14 mouse cellular contexts compared by ENCODE assay signal in genomic region chr9:51137432-51137831, GRCm38 (mm10). TPM values are rescaled to one million over a fixed set of nuclear protein-coding genes. Genes with fewer than 3 reads are reported as not detected.
"Had no signal": no experiment of that assay in that cellular context is flagged by ENCODE, and none has a peak within 500 bp of the region (broad histone marks: within the 10 kb centered on the region; RNA-seq: fewer than 3 reads in every experiment).

No protein-coding gene starts in this region.

- H3K27me3 ChIP-seq: kidney, embryonic 15.5 days; limb, embryonic 12.5 days; lung, embryonic 15.5 days; midbrain, embryonic 15.5 days; neural tube, embryonic 13.5 days; stomach, embryonic 15.5 days had no signal

- H3K4me3 ChIP-seq: kidney, embryonic 15.5 days; limb, embryonic 12.5 days; lung, embryonic 15.5 days; midbrain, embryonic 15.5 days; neural tube, embryonic 13.5 days; stomach, embryonic 15.5 days had no signal

- H3K27ac ChIP-seq: kidney, embryonic 15.5 days; limb, embryonic 12.5 days; lung, embryonic 15.5 days; midbrain, embryonic 15.5 days; neural tube, embryonic 13.5 days; stomach, embryonic 15.5 days had no signal

- ATAC-seq: inflammation-experienced regulatory T-cells, adult 6 months; midbrain, embryonic 15.5 days had no signal

- H3K4me2 ChIP-seq: kidney, embryonic 15.5 days; limb, embryonic 12.5 days; lung, embryonic 15.5 days; midbrain, embryonic 11.5 days; midbrain, embryonic 15.5 days; neural tube, embryonic 13.5 days; stomach, embryonic 15.5 days had no signal

- H3K9me3 ChIP-seq: kidney, embryonic 15.5 days; limb, embryonic 12.5 days; lung, embryonic 15.5 days; midbrain, embryonic 15.5 days; neural tube, embryonic 13.5 days; stomach, embryonic 15.5 days had no signal

- H3K9ac ChIP-seq: kidney, embryonic 15.5 days; limb, embryonic 12.5 days; lung, embryonic 15.5 days; midbrain, embryonic 15.5 days; neural tube, embryonic 13.5 days; stomach, embryonic 15.5 days had no signal

- H3K4me1 ChIP-seq: kidney, embryonic 15.5 days; limb, embryonic 12.5 days; lung, embryonic 15.5 days; midbrain, embryonic 15.5 days; neural tube, embryonic 13.5 days; stomach, embryonic 15.5 days had no signal

- H3K36me3 ChIP-seq: kidney, embryonic 15.5 days; limb, embryonic 12.5 days; lung, embryonic 15.5 days; midbrain, embryonic 15.5 days; neural tube, embryonic 13.5 days; stomach, embryonic 15.5 days had no signal

RNA-seq across cellular contexts. Expression of gene Gm32742, which starts 27.9 kb away (rescaled TPM):
- total RNA-seq: layer of hippocampus, adult 18-20 months; layer of hippocampus, postnatal 10 days; monocyte, adult 5-6 weeks had no signal
- polyA plus RNA-seq: inflammation-experienced regulatory T-cells, adult 6 months; liver, adult 2 months; midbrain, embryonic 11.5 days; midbrain, embryonic 15.5 days had no signal

RNA-seq across cellular contexts. Expression of gene 4833427G06Rik, which starts 35.6 kb away (rescaled TPM):
- total RNA-seq: left cerebral cortex, postnatal 36 days; liver, adult 2 months; monocyte, adult 5-6 weeks had no signal
- polyA plus RNA-seq: inflammation-experienced regulatory T-cells, adult 6 months; kidney, embryonic 15.5 days; limb, embryonic 12.5 days; liver, adult 2 months; midbrain, embryonic 11.5 days; spleen, adult 2 months; stomach, embryonic 15.5 days had no signal
